Mouse (Mus musculus) thymus, adult 2 months (tissue): ENCODE measurements at regions not wholly inside any gene's neighbourhood (a gene's known extent, or its start where the extent isn't known, plus 50 kb on each side); places are given as distances from the start of the nearest gene placed in this dataset.

Experiments used
- CTCF ChIP-seq: fragments of 200-500 bp; IDR thresholded peaks from 2 replicates; pipeline ENCODE4 v1.5.1; 2012; ENCODE audit warnings: mild to moderate bottlenecking, control low read depth, low read length, moderate library complexity, borderline replicate concordance; ENCODE audit not compliant: control insufficient read depth, poor library complexity, insufficient read depth; ENCODE audit errors: extremely low read depth
- POLR2A ChIP-seq: fragments of 200-500 bp; IDR thresholded peaks from 2 replicates; pipeline ENCODE4 v1.6.1; 2012; ENCODE audit warnings: mild to moderate bottlenecking, low read length, control low read depth, moderate library complexity; ENCODE audit not compliant: control insufficient read depth, poor library complexity, insufficient read depth; ENCODE audit errors: extremely low read depth

DNA sequence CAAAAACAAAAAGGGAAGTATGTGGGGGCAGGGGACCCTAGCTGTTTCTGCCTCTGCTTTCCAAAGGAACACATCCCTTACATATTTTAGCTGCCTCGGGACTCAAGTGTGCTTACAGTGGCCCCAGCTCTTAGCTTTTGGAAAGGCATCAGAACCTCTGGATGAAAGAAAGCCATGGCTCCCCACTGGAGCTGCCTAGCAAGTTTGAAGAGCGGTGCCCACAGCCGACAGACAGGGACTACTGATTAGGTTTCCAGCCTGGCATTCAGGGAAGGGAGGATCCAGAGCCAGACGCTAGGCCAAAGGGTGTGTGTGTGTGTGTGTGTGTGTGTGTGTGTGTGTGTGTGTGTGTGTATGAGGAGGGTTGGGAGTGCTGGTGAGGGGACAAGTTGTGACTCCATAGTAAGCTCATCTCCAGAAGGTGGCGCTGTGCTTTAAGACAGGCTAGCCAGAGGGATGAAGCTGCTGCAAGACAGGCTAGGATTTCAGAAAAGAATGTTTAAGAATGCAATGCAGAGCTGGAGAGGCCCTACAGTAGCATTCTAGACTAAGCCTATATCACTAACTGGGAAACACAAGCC, 318.9 kb downstream of the Mycn start:
- TF ChIP-seq POLR2A (no peak), CTCF (no peak)
